Mouse (Mus musculus): ENCODE measurements around the gene Riok2. TPM values are rescaled to one million over a fixed set of nuclear protein-coding genes. Genes with fewer than 3 reads are reported as not detected.

Gene Riok2
- total RNA-seq (2023) = 19.9 to 20.8 TPM (median 20.4 TPM) in 4 replicates

GRCm38 (mm10) chr17:17373918-17374910, at the start of gene Riok2:
Riok2 (plus strand) TSS chr17:17374309.

GRCm38 (mm10) chr17:17402222-17403004, 28.3 kb downstream of the Riok2 start, which contains the start of gene Lix1:
Lix1 (plus strand) TSS chr17:17402672.

Other genes with a start within 250 kb of the Riok2 start
- 0.20 TPM in 1 of 4 replicates, not detected in the others for gene Lix1, start 28.4 kb downstream of the Riok2 start, total RNA-seq (2023)